Mouse (Mus musculus) left cerebral cortex, postnatal 10 days (tissue): ENCODE measurements around the gene Catspere2. TPM values are rescaled to one million over a fixed set of nuclear protein-coding genes. Genes with fewer than 3 reads are reported as not detected.
"Not testable (repeated sequence)": the region's sequence is repeated elsewhere in the genome, so short reads cannot be mapped to it uniquely, and the experiment has no call there.

Experiments used
- DNase-seq, 2 experiments: peaks; one replicate each; pipeline ENCODE4 v3.0.0; 2021 to 2022; ENCODE audit warnings: low spot score in 2 of 2, mixed read lengths in 1 of 2; ENCODE audit errors: extremely low spot score in 1 of 2
- intact Hi-C: fragments of 180-260 bp; cut with DNase I; formaldehyde crosslinking; loops from one replicate; pipeline ENCODE4 v1.15.1; 2025
- total RNA-seq, 2 experiments: library from RNA; stranded (reverse); gene quantifications; 2 replicates each; pipeline ENCODE4 v1.2.3; 2021

Gene Catspere2
- total RNA-seq = 1 to 10 TPM; 1.3 to 1.6 TPM

DNA sequence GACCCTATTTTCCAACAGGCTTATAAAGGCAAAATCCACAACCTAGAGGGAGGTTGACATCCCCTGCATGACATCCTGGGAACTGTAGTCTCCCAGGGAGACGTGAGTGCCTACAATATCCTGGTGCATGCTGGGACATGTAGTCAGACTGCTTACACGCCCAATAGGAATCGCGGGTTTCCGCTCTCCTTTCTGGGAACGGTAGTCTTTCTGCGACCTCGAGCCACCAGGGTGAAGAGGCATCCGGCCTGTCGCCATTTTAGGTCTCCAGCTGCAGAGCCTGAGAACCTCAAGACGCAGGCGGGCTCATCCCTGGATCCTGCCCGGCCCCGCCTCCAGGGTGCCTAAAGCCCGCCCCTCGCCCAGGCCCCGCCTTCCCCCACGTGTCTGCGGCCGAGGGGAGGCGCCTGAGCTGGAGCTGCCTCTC, at the start of gene Catspere2:
Catspere2 (plus strand) TSS at position 400 of the 427 bp plus-strand sequence.
- intact Hi-C loops = not testable (repeated sequence)
- peak; percentile 94 to 97 for DNase-seq

DNA sequence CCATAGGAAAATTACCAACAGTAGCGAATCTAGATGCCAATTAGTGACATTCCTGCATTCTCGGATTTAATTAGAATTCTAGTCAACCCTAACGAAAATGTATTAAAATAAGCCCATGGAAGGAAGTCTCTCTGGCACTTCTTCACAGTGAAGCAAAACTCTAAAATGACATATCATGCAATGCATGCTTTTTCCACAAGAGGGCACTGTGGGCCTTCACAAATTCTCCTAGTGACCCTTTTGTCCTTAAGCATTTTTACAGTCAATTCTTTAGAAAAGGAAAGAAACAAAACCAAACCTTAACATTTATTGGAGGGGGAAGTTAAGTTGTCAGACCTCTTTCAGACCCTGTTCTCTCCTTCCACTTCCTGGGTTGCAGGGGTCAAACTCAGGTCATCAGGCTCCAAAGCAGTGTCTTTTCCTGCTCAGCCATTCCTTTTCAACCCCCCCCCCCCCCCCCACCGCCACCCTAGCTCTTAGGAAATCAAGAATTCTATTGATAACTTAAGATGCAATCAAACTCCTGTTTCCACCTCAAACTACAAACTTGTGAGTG, 42.7 kb upstream of the Catspere2 start:
- not testable (repeated sequence) for DNase-seq
- intact Hi-C loops = loop anchor here (10.0 kb wide), 3 partner anchors 214 to 524 kb away; no protein-coding TSS in a partner anchor

GRCm38 (mm10) chr1:177981276-177981675, 1.9 kb upstream of the Catspere2 start:
- DNase-seq = no peak
- intact Hi-C loops = no loop called here

GRCm38 (mm10) chr1:177983582-177983981, 359 bp downstream of the Catspere2 start:
- intact Hi-C loops = not testable (repeated sequence)
- peak in 1 of 2 experiments; percentile 54 for DNase-seq

DNA sequence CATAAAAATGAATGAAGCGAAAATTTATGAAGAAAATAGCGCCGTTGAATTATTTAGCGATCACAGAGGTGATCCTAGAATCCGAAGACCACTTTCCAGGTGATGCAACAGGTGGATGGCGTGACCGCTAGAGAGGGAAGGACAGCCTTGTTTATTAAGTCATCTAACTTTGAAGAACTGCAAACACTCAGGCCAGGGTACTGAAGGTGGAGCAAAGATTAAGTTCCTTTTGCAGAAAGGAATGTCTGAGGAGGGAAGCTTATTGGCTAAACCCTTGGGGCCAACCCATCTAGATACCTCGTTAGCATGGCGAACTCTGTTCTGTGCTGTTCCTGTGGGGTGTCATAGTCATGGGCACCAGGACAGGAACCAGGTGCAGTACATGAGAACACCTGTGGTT, 983 bp downstream of the Catspere2 start:
- DNase-seq = no peak
- intact Hi-C loops = no loop called here

GRCm38 (mm10) chr1:177987476-177987875, 4.3 kb downstream of the Catspere2 start:
- DNase-seq, intact Hi-C loops: not testable (repeated sequence)

DNA sequence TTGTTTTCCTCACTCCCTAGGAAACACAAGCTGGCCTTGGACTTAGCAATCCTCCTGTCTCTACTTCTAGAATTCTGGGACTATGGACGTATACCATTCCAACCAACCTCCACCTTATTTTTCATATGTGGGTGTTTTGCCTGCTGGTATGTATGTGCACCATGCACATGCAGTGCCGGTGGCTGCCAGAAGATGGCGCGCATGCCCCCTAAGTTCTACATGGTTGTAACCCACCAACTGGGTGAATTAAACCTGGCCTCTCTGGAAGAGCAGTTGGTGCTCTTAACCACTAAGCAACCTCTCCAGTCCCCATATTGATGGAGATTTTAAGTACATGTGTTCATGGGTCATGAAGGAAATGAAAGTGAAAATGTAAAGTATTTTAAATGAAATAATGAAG, 89.6 kb downstream of the Catspere2 start:
- intact Hi-C loops, DNase-seq: not testable (repeated sequence)

DNA sequence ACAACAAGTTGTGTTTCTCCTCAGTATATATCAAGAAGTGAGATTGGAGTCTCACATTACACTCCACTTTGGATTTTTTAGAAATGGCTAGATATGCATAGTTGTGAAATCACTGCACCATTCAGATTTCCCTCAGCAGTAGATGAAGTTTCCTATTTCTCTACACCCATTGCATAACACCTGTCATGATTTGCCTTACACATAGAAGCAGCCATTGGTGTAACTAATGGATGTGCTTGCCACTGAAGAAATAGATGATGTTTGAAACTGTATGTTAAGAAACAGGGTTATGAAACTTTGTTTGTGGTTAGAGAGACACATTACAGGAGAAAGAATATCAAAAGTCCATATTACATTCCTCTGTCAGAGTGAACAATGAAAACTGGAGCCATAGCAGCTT, 114.6 kb downstream of the Catspere2 start:
- not testable (repeated sequence) for DNase-seq

DNA sequence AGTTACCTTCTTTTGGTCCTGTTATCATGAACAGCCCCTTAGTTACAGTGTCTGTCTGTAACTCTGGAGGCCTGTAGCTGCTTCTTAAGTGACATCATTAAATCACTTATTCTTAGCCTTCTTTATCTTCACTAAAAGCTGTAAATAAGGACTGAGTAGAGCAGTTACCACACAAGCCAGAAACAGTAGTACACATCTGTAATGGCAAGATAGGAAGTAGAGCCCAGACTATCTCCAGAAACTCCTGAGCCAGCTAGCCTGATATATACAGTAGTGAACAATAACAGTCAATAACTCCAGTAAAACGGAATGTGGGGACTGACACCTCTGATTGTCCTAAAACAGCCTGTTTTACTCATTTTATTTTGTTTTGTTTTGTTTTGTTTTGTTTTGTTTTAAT, 125.3 kb downstream of the Catspere2 start:
- DNase-seq, intact Hi-C loops: not testable (repeated sequence)

More for the DNA sequence above, 114.6 kb downstream of the Catspere2 start:
- intact Hi-C loops = not testable (repeated sequence)

DNA sequence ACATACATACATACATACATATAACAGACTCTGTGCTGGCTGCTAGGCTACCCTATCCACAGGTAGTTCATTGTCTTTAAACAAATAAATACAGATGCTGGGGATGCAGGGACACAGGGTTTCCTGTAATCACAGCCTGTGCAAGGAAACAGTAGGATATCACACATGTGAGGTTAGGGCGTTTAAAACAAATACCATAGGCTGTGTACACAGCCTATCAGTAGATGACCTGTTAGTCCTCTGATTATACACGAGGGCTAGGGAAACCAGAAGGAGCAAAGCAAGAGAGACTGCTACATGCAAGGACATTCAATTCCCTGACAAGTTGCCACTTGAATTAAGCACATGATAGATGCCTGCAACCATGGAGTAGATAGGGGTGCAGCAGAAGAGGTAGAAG, 139.0 kb downstream of the Catspere2 start:
- DNase-seq = not testable (repeated sequence)
- intact Hi-C loops = loop anchor here (2.0 kb wide), 1 partner anchor 215 kb away; no protein-coding TSS in a partner anchor

DNA sequence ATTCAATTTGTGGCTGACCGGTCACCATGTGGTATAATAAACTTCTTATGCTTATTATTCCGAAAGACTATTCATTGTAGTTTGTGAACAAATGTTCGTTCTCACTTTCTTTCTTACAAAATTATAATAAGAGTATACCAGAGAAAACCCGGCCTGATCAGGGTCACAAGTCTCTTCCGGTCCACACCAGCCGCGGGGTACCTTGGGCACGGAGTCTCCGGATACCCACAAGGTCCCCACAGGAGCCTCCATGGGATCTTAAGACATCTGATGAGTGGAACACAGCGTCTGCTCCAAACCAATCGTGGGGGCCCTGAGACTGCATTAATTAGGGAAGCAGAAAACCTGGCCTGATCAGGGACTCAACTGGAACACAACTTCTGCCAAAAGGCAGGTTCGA, 151.1 kb downstream of the Catspere2 start:
- intact Hi-C loops = no loop called here
- DNase-seq = no peak

GRCm38 (mm10) chr1:178146513-178146912, 163.3 kb downstream of the Catspere2 start:
- intact Hi-C loops = loop anchor here (5.0 kb wide), 1 partner anchor 156 kb away; no protein-coding TSS in a partner anchor
- DNase-seq = peak in 1 of 2 experiments; percentile 42

DNA sequence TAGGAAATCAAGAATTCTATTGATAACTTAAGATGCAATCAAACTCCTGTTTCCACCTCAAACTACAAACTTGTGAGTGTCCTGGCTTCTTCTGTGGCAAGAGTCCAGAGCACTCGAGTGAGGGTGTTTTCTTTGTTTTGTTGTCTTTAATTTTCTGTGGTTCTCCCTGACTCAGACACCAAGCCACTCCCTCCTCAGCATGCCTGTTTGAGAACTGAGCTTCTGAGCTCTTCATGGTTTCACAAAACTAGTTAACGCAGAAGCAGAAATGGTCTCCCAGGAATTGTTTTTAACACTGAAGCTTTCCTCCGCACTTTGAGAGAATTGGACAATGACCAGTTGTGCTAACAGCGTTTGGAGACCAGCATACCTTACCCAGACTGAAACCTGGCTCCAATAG, 163.7 kb downstream of the Catspere2 start:
- DNase-seq = not testable (repeated sequence)
- intact Hi-C loops = loop anchor here (5.0 kb wide), 1 partner anchor 155 kb away; no protein-coding TSS in a partner anchor

DNA sequence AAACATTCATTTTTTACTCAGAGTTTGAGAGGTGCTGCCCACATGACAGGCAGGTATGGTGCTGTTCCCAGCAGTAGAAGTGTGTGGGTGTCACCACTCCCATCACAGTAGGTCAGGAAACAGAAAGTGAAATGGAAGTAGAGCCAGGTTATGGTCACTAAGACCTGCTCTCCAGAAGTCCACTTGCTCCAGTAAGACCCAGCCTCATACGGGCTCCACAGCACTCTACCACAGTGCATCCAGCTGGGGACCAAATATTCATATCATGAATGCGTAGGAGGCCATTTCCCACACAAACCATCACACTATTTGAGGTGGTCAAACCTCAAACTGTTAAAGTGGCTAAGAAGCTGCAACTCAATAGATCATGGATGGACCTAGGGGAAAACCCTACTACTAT, 199.0 kb downstream of the Catspere2 start:
- intact Hi-C loops = no loop called here
- DNase-seq = no peak

DNA sequence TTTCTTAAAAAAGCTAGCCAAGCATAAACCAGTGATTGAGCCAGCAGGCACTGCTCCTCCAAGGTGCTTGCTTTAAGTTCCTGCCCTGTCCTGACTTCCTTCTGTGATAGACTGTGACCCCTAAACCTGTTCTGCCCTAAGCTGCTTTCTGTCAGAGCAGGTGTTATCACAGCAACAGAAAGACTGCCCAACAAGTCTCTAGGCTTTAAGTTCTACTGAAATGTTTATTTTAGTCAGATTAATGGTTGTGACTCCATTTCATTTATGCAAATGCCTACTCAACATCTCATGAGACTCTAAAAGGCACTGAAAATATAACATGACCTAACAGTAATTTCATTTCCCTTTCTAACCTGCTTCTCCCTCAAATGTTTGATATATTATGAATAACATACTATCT, 202.4 kb downstream of the Catspere2 start:
- DNase-seq = no peak
- intact Hi-C loops = no loop called here

DNA sequence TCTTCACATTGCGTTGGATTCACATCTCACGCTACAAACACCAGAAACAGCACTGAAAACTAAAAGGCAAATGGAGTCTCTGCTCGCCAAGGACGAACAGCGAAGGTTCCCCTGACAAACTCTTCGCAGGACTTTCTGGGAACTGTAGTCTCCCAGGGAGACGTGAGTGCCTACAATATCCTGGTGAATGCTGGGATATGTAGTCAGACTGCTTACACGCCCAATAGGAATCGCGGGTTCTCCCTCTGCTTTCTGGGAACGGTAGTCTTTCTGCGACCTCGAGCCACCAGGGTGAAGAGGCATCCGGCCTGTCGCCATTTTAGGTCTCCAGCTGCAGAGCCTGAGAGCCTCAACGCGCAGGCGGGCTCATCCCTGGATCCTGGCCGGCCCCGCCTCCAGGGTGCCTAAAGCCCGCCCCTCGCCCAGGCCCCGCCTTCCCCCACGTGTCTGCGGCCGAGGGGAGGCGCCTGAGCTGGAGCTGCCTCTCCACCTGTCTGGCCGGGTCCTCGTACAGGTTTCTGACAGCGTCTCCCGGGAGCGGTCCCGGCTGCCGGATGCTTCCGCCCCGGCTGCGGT, 204.1 kb downstream of the Catspere2 start, which contains the start of gene Desi2:
Desi2 (plus strand) TSS at position 202 of the 576 bp plus-strand sequence.
- intact Hi-C loops = not testable (repeated sequence)
- peak; percentile 95 to 97 for DNase-seq

DNA sequence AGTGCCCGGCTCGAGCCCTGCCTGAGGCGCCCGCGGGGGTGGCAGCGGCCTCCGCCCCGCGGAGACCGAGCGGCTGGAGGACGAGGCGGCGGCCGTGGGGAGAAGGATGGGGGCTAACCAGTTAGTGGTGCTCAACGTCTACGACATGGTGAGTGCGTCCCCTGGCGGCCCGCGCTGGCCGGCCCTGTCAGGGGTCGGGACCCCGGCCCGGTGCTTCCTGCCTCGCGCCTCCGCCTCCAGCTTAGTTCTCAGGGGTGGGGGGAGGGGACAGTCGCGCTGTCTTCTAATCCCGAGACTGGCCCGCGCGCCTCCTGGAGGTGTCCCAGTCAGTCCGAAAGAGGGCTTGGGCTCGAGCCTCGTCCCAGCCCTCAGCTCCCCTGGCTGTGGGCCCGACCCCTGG, 204.6 kb downstream of the Catspere2 start:
- intact Hi-C loops = not testable (repeated sequence)
- DNase-seq = peak in 1 of 2 experiments; percentile 82

DNA sequence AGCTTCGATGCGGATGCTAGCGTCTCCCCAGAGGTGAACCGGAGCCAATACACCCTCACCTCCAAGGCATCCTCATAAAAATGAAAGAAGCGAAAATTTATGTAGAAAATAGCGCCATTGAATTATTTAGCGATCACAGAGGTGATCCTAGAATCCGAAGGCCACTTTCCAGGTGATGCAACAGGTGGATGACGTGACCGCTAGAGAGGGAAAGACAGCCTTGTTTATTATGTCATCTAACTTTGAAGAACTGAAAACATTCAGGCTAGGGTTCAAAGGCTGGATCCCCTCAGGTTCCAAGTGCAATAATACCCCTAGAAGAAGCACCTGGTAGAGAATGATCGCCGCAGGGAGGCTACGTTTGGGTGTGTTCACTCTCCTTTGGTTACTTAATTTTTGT, 205.2 kb downstream of the Catspere2 start:
- intact Hi-C loops = no loop called here
- DNase-seq = no peak

- DNase-seq = no peak
- intact Hi-C loops = no loop called here
Measured at GRCm38 (mm10) chr1:178205701-178206325, 222.6 kb downstream of the Catspere2 start.

GRCm38 (mm10) chr1:178207856-178208255, 224.6 kb downstream of the Catspere2 start:
- intact Hi-C loops, DNase-seq: not testable (repeated sequence)
